In the genomic region with DNA sequence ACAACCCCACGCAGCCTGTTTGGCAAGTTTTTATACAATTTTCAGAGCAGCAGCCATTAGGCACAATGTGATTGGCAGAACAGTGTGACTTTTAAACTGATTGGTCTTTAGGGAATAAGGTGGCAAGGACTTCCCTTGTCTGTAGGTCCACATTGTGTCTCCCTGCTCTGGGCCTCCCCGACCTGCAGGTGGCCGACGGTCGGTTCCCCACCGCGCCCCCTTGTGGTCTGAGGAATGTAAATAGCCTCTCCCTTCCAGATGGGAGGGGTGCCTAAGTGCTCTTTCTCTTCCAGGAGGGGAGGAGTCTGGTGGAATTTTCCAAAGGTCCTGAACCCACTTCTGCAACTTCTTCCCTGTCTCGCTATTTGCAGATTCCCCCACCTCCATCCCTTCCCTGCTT, we compare ENCODE assay signal across 1 mouse cellular context.
TF ChIP-seq lines count a peak whose summit lies in the region.

No protein-coding gene starts in this region.

TF ChIP-seq in CH12.LX, 34 proteins besides CTCF, POLR2A, EP300 and RAD21 (continued from another document):
- 0 out of 2 replicates have a peak, but pooled peaks have one; percentile 68 for TF ChIP-seq MAZ (IDR thresholded peaks at IDR 0.05; ENCODE audit: low read depth, low read length)
